ENCODE assay signal across 14 mouse cellular contexts in genomic region chr12:9898420-9898819, GRCm38 (mm10).
A peak's percentile ranks its signal among the peaks of the same experiment; 100 is the strongest.
DNase-seq lines count a peak whose midpoint lies in the region; ATAC-seq and TF ChIP-seq lines count a peak whose summit lies in the region.
"Had no signal": no experiment of that assay in that cellular context is flagged by ENCODE, and none has a peak within 500 bp of the region (broad histone marks: within the 10 kb centered on the region; RNA-seq: fewer than 3 reads in every experiment).

No protein-coding gene starts in this region.

- no peak overlapping the region for H3ac ChIP-seq in C2C12 (ENCODE audit: control insufficient read depth, insufficient read length, low read depth)

- ATAC-seq in heart, embryonic 11.5 days (replicated peaks; ENCODE audit: insufficient number of reproducible peaks, low FRiP score, low TSS enrichment), result no peak
- no peak for ATAC-seq in stomach, postnatal 0 days (ENCODE audit: low FRiP score, low TSS enrichment)
- ATAC-seq in liver, embryonic 12.5 days, result no peak

- no peaks in the 10 kb centered on the region for H3K79me2 ChIP-seq in C2C12 (ENCODE audit: control insufficient read depth, insufficient read depth)

- no peaks in the 10 kb centered on the region for H3K36me3 ChIP-seq in C2C12 (ENCODE audit: control insufficient read depth, insufficient read depth)
- no peaks in the 10 kb centered on the region for H3K36me3 ChIP-seq in heart, embryonic 11.5 days (ENCODE audit: control insufficient read depth, insufficient read depth, low read length)
- H3K36me3 ChIP-seq in stomach, postnatal 0 days (ENCODE audit: control insufficient read depth, insufficient read depth, low read length), result no peaks in the 10 kb centered on the region
- H3K36me3 ChIP-seq in liver, embryonic 12.5 days, result no peaks in the 10 kb centered on the region
- H3K36me3 ChIP-seq: forebrain, embryonic 10.5 days; hindbrain, embryonic 15.5 days; liver, embryonic 13.5 days had no signal

- peak overlapping the region; percentile 57; the same call in 1 of the 2 replicates for H3K27ac ChIP-seq in heart, embryonic 11.5 days (ENCODE audit: low read depth, low read length)
- H3K27ac ChIP-seq in stomach, postnatal 0 days (replicated peaks), result no peak overlapping the region
- no peak overlapping the region for H3K27ac ChIP-seq in liver, embryonic 12.5 days
- H3K27ac ChIP-seq: forebrain, embryonic 10.5 days; hindbrain, embryonic 15.5 days; liver, embryonic 13.5 days; macrophage had no signal

- H3K4me2 ChIP-seq in heart, embryonic 11.5 days, result no peak overlapping the region
- H3K4me2 ChIP-seq in stomach, postnatal 0 days (replicated peaks; ENCODE audit: low read depth), result no peak overlapping the region
- H3K4me2 ChIP-seq in liver, embryonic 12.5 days, result no peak overlapping the region
- H3K4me2 ChIP-seq: hindbrain, embryonic 15.5 days; liver, embryonic 13.5 days had no signal

- peaks cover 5% of the 10 kb centered on the region; the same call in 1 of the 2 replicates for H3K4me1 ChIP-seq in heart, embryonic 11.5 days (ENCODE audit: control insufficient read depth, insufficient read depth, low read length)
- no peaks in the 10 kb centered on the region for H3K4me1 ChIP-seq in stomach, postnatal 0 days (replicated peaks; ENCODE audit: control insufficient read depth, insufficient read depth)
- H3K4me1 ChIP-seq in liver, embryonic 12.5 days, result no peaks in the 10 kb centered on the region
- H3K4me1 ChIP-seq: forebrain, embryonic 10.5 days; hindbrain, embryonic 15.5 days; liver, embryonic 13.5 days had no signal

- H3K9me3 ChIP-seq in heart, embryonic 11.5 days (replicated peaks; ENCODE audit: control insufficient read depth, low read length), result no peaks in the 10 kb centered on the region
- no peaks in the 10 kb centered on the region for H3K9me3 ChIP-seq in stomach, postnatal 0 days (ENCODE audit: control insufficient read depth, low read length)
- H3K9me3 ChIP-seq in liver, embryonic 12.5 days (replicated peaks), result no peaks in the 10 kb centered on the region
- H3K9me3 ChIP-seq: forebrain, embryonic 10.5 days; hindbrain, embryonic 15.5 days; liver, embryonic 13.5 days had no signal

- H3K79me3 ChIP-seq in C2C12 (ENCODE audit: low read depth), result no peaks in the 10 kb centered on the region

- TF ChIP-seq CTCF in C2C12 (IDR thresholded peaks at IDR 0.05; ENCODE audit: control insufficient read depth, insufficient read depth, insufficient read length), result no peak
- TF ChIP-seq CTCF in stomach, postnatal 0 days (IDR thresholded peaks at IDR 0.05; ENCODE audit: low read depth), result no peak

- H3K4me3 ChIP-seq in C2C12 (ENCODE audit: insufficient read depth, poor library complexity, severe bottlenecking), result no peak overlapping the region
- no peak overlapping the region for H3K4me3 ChIP-seq in heart, embryonic 11.5 days (ENCODE audit: low read depth, low read length)
- H3K4me3 ChIP-seq in stomach, postnatal 0 days (ENCODE audit: low read depth, low read length), result no peak overlapping the region
- H3K4me3 ChIP-seq in liver, embryonic 12.5 days, result no peak overlapping the region
- H3K4me3 ChIP-seq: forebrain, embryonic 10.5 days; hindbrain, embryonic 15.5 days; liver, embryonic 13.5 days had no signal

- no peaks in the 10 kb centered on the region for H3K27me3 ChIP-seq in C2C12 (ENCODE audit: control insufficient read depth, insufficient read depth, insufficient read length)
- H3K27me3 ChIP-seq in heart, embryonic 11.5 days (ENCODE audit: control insufficient read depth, insufficient read depth, low read length), result no peaks in the 10 kb centered on the region
- H3K27me3 ChIP-seq in stomach, postnatal 0 days (ENCODE audit: control insufficient read depth, insufficient read depth, low read length), result no peaks in the 10 kb centered on the region
- H3K27me3 ChIP-seq in liver, embryonic 12.5 days (replicated peaks), result no peaks in the 10 kb centered on the region
- H3K27me3 ChIP-seq: hindbrain, embryonic 15.5 days; liver, embryonic 13.5 days had no signal

- TF ChIP-seq EP300 in stomach, postnatal 0 days (optimal IDR thresholded peaks at IDR 0.05), result no peak

- peak; percentile 99 for DNase-seq in 3T3-L1 (ENCODE audit: low read depth, low spot score)
- peak; percentile 79 for DNase-seq in fibroblast of lung, adult 2 months (ENCODE audit: low read depth)
- DNase-seq in stomach, postnatal 0 days (ENCODE audit: low spot score), result no peak
- DNase-seq in right cerebral cortex, postnatal 14 days, result no peak
- DNase-seq in spleen, postnatal 4 days (ENCODE audit: low spot score in 2 of 2), result no peak
- DNase-seq: cerebellum, postnatal 10 days; kidney, postnatal 36 days; liver, embryonic 13.5 days had no signal

- 31% methylated on average over 3 of the region's 3 CpGs for WGBS in heart, embryonic 11.5 days (ENCODE audit: insufficient replicate concordance)
- WGBS in stomach, postnatal 0 days, result 43% methylated on average over 3 of the region's 3 CpGs
- WGBS in liver, embryonic 12.5 days (ENCODE audit: insufficient replicate concordance), result 38% methylated on average over 3 of the region's 3 CpGs

- H3K9ac ChIP-seq in heart, embryonic 11.5 days (ENCODE audit: low read depth, low read length), result no peak overlapping the region
- H3K9ac ChIP-seq in stomach, postnatal 0 days (ENCODE audit: low read length), result no peak overlapping the region
- no peak overlapping the region for H3K9ac ChIP-seq in liver, embryonic 12.5 days
- H3K9ac ChIP-seq: hindbrain, embryonic 15.5 days; liver, embryonic 13.5 days had no signal

TF ChIP-seq in C2C12, 6 proteins besides CTCF, POLR2A, EP300 and RAD21:
- TF ChIP-seq MYOD1 (IDR thresholded peaks at IDR 0.05; ENCODE audit: control insufficient read depth, insufficient read length, low read depth) (peak; percentile 68), USF1 (IDR thresholded peaks at IDR 0.05; ENCODE audit: low read depth) (no peak), CEBPB (IDR thresholded peaks at IDR 0.05; ENCODE audit: low read depth) (no peak), MAX (IDR thresholded peaks at IDR 0.05) (peak; percentile 66), FOSL1 (IDR thresholded peaks at IDR 0.05; ENCODE audit: insufficient read depth, low read length, poor library complexity, severe bottlenecking) (peak; percentile 65), MYOG (IDR thresholded peaks at IDR 0.05; ENCODE audit: control insufficient read depth, extremely low read depth, insufficient read length) (no peak)
TF ChIP-seq in C2C12: peak in this region for 3.

Comparison
In these comparisons a context has a peak if more than half of its experiments do, and no peak if none do; other contexts are left out.
1. DNase-seq: peak in 3T3-L1 (single experiment) and fibroblast of lung, adult 2 months (single experiment); none in stomach, postnatal 0 days (single experiment), right cerebral cortex, postnatal 14 days (single experiment) and spleen, postnatal 4 days (0 of 2).